Mouse (Mus musculus): ENCODE data around the gene Vstm2a.

The Vstm2a gene

GRCm38 (mm10) chr11:16257473-16257921 is at the start of gene Vstm2a:
Gene Vstm2a, plus strand, starts transcription at chr11:16257724.
- DNase-seq: peak; percentile 27 to 67

GRCm38 (mm10) chr11:16257011-16257410 is 513 bp upstream of the Vstm2a start:
- DNase-seq: no peak

GRCm38 (mm10) chr11:16258300-16258699 is 776 bp downstream of the Vstm2a start:
- DNase-seq: no peak

- DNase-seq: peak in 1 of 2 experiments; percentile 31
These were observed 2.4 kb downstream of the Vstm2a start for GRCm38 (mm10) chr11:16259876-16260275.

GRCm38 (mm10) chr11:16260764-16261578 is 3.4 kb downstream of the Vstm2a start:
- peak; percentile 68 to 71 for DNase-seq

- no peak for DNase-seq
These were observed 10.9 kb downstream of the Vstm2a start for GRCm38 (mm10) chr11:16268396-16268795.

- peak; percentile 40 to 62 for DNase-seq
These were observed 32.9 kb downstream of the Vstm2a start for GRCm38 (mm10) chr11:16290381-16290780.

- DNase-seq: no peak
These were observed 35.4 kb downstream of the Vstm2a start for GRCm38 (mm10) chr11:16292960-16293359.

GRCm38 (mm10) chr11:16296521-16296920 is 39.0 kb downstream of the Vstm2a start:
- DNase-seq: no peak

GRCm38 (mm10) chr11:16299492-16299891 is 42.0 kb downstream of the Vstm2a start:
- no peak for DNase-seq

GRCm38 (mm10) chr11:16299960-16300359 is 42.4 kb downstream of the Vstm2a start:
- DNase-seq: no peak

- no peak for DNase-seq
These were observed 43.2 kb downstream of the Vstm2a start for GRCm38 (mm10) chr11:16300709-16301108.

GRCm38 (mm10) chr11:16315097-16315496 is 57.6 kb downstream of the Vstm2a start:
- DNase-seq: no peak

- no peak for DNase-seq
These were observed 87.7 kb downstream of the Vstm2a start for GRCm38 (mm10) chr11:16345179-16345578.

GRCm38 (mm10) chr11:16345676-16346075 is 88.2 kb downstream of the Vstm2a start:
- no peak for DNase-seq

- no peak for DNase-seq
These were observed 94.4 kb downstream of the Vstm2a start for GRCm38 (mm10) chr11:16351915-16352314.

GRCm38 (mm10) chr11:16354356-16354755 is 96.8 kb downstream of the Vstm2a start:
- no peak for DNase-seq

- DNase-seq: no peak
These were observed 109.5 kb downstream of the Vstm2a start for GRCm38 (mm10) chr11:16366852-16367587.

GRCm38 (mm10) chr11:16403627-16404026 is 146.1 kb downstream of the Vstm2a start:
- peak in 1 of 2 experiments; percentile 42 for DNase-seq

GRCm38 (mm10) chr11:16411736-16412135 is 154.2 kb downstream of the Vstm2a start:
- no peak for DNase-seq

- peak; percentile 60 to 62 for DNase-seq
These were observed 155.1 kb downstream of the Vstm2a start for GRCm38 (mm10) chr11:16412609-16413008.

- DNase-seq: no peak
These were observed 155.6 kb downstream of the Vstm2a start for GRCm38 (mm10) chr11:16413077-16413644.

GRCm38 (mm10) chr11:16439548-16440251 is 182.2 kb downstream of the Vstm2a start:
- DNase-seq: no peak
